Mouse (Mus musculus) adrenal gland, postnatal 4 days (tissue): ENCODE data around the gene Rnpepl1. TPM values are rescaled to one million over a fixed set of nuclear protein-coding genes. Genes with fewer than 3 reads are reported as not detected.

ENCODE experiments used
- DNase-seq, 2 experiments: peaks; one replicate each; pipeline ENCODE4 v3.0.0; 2021 to 2022; ENCODE audit warnings: low spot score in 2 of 2, mixed read lengths in 2 of 2
- total RNA-seq, 2 experiments: library from RNA; stranded (reverse); gene quantifications; 2 replicates each; pipeline ENCODE4 v1.2.3; 2021

Rnpepl1 gene
- total RNA-seq, 2 experiments from 2014 or later = 74.3 to 74.6 TPM

GRCm38 (mm10) chr1:92906779-92907631, 3.6 kb upstream of the Rnpepl1 start, which contains the start of gene Dusp28:
Gene Dusp28 (plus strand): TSS chr1:92906981.
- DNase-seq = peak; percentile 60 to 83

GRCm38 (mm10) chr1:92907632-92908360, 2.8 kb upstream of the Rnpepl1 start:
- DNase-seq = no peak

GRCm38 (mm10) chr1:92908664-92909063, 1.9 kb upstream of the Rnpepl1 start:
- no peak for DNase-seq

GRCm38 (mm10) chr1:92909068-92909467, 1.5 kb upstream of the Rnpepl1 start:
- no peak for DNase-seq

GRCm38 (mm10) chr1:92910925-92911720, 540 bp downstream of the Rnpepl1 start:
- DNase-seq = peak; percentile 22 to 33

GRCm38 (mm10) chr1:92911721-92912138, 1.1 kb downstream of the Rnpepl1 start:
- DNase-seq = no peak

GRCm38 (mm10) chr1:92912286-92912685, 1.7 kb downstream of the Rnpepl1 start:
- DNase-seq = no peak

- no peak for DNase-seq
Measured at GRCm38 (mm10) chr1:92914239-92914638, 3.7 kb downstream of the Rnpepl1 start.

- no peak for DNase-seq
Measured at GRCm38 (mm10) chr1:92914993-92915392, 4.4 kb downstream of the Rnpepl1 start.

GRCm38 (mm10) chr1:92916725-92917124, 6.1 kb downstream of the Rnpepl1 start:
- DNase-seq = no peak

GRCm38 (mm10) chr1:92919151-92919550, 8.6 kb downstream of the Rnpepl1 start:
- no peak for DNase-seq

- no peak for DNase-seq
Measured at GRCm38 (mm10) chr1:92919775-92920174, 9.2 kb downstream of the Rnpepl1 start.

GRCm38 (mm10) chr1:92920474-92921200, 10.1 kb downstream of the Rnpepl1 start:
- DNase-seq = no peak

GRCm38 (mm10) chr1:92921496-92921895, 10.9 kb downstream of the Rnpepl1 start:
- no peak for DNase-seq

- DNase-seq = no peak
Measured at GRCm38 (mm10) chr1:92930171-92930706, 19.7 kb downstream of the Rnpepl1 start.

- no peak for DNase-seq
Measured at GRCm38 (mm10) chr1:92933611-92934010, 23.0 kb downstream of the Rnpepl1 start.

GRCm38 (mm10) chr1:92934182-92934827, 23.7 kb downstream of the Rnpepl1 start, which contains the start of gene Capn10:
Gene Capn10 (plus strand): TSS chr1:92934376.
- peak; percentile 57 to 78 for DNase-seq

GRCm38 (mm10) chr1:92935054-92935962, 24.7 kb downstream of the Rnpepl1 start:
- DNase-seq = peak in 1 of 2 experiments; percentile 37

GRCm38 (mm10) chr1:92935977-92936376, 25.4 kb downstream of the Rnpepl1 start:
- no peak for DNase-seq
